Mouse (Mus musculus): ENCODE measurements around the gene Gm10392.

DNA sequence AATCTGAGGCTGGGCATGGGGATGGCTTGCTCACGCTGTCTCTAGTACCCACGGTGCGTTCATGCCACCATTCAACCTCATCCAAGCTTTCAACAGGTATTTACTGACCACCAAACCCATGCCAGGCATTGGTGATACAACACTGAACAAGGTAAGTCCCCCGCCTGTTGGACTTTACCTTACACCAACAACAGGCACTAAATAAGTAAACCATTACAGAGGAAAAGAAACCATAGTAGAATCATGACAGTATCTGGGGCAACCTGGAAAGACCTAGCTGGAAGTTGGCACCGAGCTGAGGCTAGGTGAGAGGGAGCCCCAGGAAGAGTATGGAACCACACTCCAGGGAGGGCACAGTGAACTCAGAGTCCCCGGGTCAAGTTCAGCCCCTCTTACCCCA, 42.1 kb downstream of the Gm10392 start:
- TF ChIP-seq CTCF (IDR thresholded peaks at IDR 0.05; ENCODE audit: control insufficient read depth, insufficient read depth, insufficient read length) (no peak), USF1 (IDR thresholded peaks at IDR 0.05; ENCODE audit: low read depth) (no peak)
